Mouse (Mus musculus): ENCODE measurements around the gene Sh3bgrl2. TPM values are rescaled to one million over a fixed set of nuclear protein-coding genes. Genes with fewer than 3 reads are reported as not detected.

The Sh3bgrl2 gene
- polyA plus RNA-seq, 1 experiment from 2014 or later: 10.6 TPM

DNA sequence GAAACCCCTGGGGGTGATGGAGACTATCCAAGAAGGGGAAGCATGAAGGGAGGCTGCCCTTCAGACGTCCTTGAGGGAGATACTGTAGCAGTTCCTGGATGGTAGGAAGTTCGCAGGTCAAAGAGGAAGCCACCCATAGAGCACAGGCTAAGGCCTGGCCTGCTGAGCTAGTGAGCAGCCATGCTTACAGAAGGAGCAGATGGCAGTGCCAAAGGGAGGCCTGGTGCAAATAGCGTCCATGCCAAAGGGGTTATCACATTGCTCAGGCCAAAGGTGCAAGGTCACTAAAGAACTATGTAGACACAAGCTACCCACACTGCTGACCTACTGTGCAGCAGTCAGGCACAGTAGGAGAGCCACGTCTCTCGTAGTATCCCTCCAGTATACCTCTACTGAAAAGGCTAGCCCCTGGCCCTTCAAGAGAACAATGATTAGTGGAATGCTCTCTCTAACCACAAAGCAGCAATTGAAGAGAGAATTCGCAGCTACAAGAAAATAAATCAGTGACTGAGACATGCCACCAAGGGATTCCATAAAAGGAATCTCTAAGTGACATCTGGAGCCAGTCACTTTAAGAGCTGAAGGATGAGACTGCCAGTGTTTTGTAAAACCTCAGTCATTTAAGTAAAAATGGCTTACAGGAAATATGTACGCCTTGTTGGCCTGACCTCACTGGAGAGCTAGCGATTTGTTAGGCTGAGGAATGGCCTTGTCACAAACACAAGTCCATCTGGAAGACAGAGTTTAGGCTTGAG is 57.9 kb downstream of the Sh3bgrl2 start:
- H3K4me2 ChIP-seq (ENCODE audit: low read length): no peak overlapping the region
- WGBS: 36% methylated on average over 8 of the region's 8 CpGs
- H3K9ac ChIP-seq (ENCODE audit: low read depth, low read length): no peak overlapping the region
- H3K36me3 ChIP-seq (ENCODE audit: control insufficient read depth, insufficient read depth, low read length): no peaks in the 10 kb centered on the region
- 0 out of 2 replicates have a peak overlapping the region, but pooled peaks have one; percentile 1 for H3K27ac ChIP-seq (ENCODE audit: low read depth, low read length)
- H3K27me3 ChIP-seq (replicated peaks; ENCODE audit: control insufficient read depth, insufficient read depth, low read length): no peaks in the 10 kb centered on the region
- peaks cover 12% of the 10 kb centered on the region for H3K4me1 ChIP-seq (ENCODE audit: control insufficient read depth, insufficient read depth, low read depth, low read length)
- no peak; the same call in 1 of the 2 replicates for ATAC-seq
- H3K9me3 ChIP-seq (ENCODE audit: control insufficient read depth, low read length): no peaks in the 10 kb centered on the region
- no peak overlapping the region for H3K4me3 ChIP-seq (ENCODE audit: low read length)

DNA sequence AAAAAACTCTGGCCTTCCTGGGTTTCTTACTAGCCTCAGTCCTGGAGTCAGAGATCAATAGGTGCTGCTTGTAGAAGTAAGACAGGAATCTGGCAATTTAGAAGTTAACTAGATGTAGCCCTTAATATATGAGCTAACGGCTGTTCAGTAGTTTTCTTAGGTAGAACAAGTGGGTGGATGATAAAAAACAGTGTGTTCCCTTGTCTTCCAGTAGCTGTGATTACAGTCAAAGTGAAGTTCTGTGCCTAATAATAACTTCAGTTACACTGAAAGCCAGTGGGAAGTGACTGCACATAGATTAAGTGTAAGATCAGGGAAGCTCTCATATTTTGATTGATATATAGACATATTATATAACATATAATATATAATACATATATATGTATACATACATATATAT is 60.0 kb downstream of the Sh3bgrl2 start:
- Histone ChIP-seq H3K4me3 (ENCODE audit: low read length) (no peak overlapping the region), H3K27ac (ENCODE audit: low read depth, low read length) (no peak overlapping the region), H3K4me2 (ENCODE audit: low read length) (no peak overlapping the region), H3K36me3 (ENCODE audit: control insufficient read depth, insufficient read depth, low read length) (no peaks in the 10 kb centered on the region), H3K27me3 (replicated peaks; ENCODE audit: control insufficient read depth, insufficient read depth, low read length) (no peaks in the 10 kb centered on the region), H3K9ac (ENCODE audit: low read depth, low read length) (no peak overlapping the region), H3K4me1 (ENCODE audit: control insufficient read depth, insufficient read depth, low read depth, low read length) (peaks cover 12% of the 10 kb centered on the region), H3K9me3 (ENCODE audit: control insufficient read depth, low read length) (no peaks in the 10 kb centered on the region)
- WGBS: 77% methylated on average over 1 of the region's 1 CpGs
- ATAC-seq: no peak

DNA sequence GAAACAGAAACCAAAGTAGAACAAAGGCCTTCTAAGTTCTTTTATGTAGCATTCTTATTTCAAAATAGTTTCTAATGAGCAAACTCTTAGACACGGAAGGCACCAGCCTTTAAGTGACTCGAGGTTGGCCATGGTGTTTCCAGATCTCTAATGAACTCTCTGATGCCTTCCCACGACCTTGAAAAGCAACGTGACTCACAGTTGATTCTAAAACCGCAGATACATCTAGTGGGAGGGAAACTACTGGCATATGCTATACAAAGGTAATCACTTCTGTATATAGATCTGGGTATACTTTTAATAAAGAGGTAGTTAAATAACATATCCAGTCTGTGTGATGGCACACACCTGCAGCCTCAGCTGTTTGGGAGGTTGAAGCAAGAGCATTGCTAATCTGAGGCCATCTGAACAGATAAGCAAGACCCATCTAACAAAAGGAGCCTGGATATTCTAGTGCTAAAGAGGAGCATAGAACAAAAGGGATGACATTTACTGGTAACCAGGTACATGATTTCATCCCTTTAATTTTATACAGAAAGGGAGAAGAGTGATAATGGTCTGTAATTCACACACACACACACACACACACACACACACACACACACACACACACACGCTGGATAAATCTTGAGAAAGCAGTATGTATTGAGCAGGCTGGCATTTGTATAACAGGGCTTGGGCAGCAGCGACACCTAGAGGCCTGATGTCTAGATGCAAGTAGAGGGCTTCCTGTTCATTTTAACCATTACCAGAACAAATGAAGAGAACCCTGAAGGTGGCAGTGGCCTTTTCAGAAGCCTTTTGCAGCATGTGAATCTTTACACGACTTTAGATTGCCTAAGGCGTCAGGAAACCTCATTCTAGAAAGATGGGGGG is 61.5 kb downstream of the Sh3bgrl2 start:
- H3K4me1 ChIP-seq (ENCODE audit: control insufficient read depth, insufficient read depth, low read depth, low read length): peaks cover 12% of the 10 kb centered on the region
- H3K27ac ChIP-seq (ENCODE audit: low read depth, low read length): no peak overlapping the region; the same call in 1 of the 2 replicates
- no peak overlapping the region for H3K4me2 ChIP-seq (ENCODE audit: low read length)
- H3K36me3 ChIP-seq (ENCODE audit: control insufficient read depth, insufficient read depth, low read length): no peaks in the 10 kb centered on the region
- H3K27me3 ChIP-seq (replicated peaks; ENCODE audit: control insufficient read depth, insufficient read depth, low read length): no peaks in the 10 kb centered on the region
- peak; percentile 85 for ATAC-seq
- no peak overlapping the region; the same call in 1 of the 2 replicates for H3K9ac ChIP-seq (ENCODE audit: low read depth, low read length)
- 38% methylated on average over 9 of the region's 9 CpGs for WGBS
- H3K4me3 ChIP-seq (ENCODE audit: low read length): no peak overlapping the region
- H3K9me3 ChIP-seq (ENCODE audit: control insufficient read depth, low read length): no peaks in the 10 kb centered on the region

DNA sequence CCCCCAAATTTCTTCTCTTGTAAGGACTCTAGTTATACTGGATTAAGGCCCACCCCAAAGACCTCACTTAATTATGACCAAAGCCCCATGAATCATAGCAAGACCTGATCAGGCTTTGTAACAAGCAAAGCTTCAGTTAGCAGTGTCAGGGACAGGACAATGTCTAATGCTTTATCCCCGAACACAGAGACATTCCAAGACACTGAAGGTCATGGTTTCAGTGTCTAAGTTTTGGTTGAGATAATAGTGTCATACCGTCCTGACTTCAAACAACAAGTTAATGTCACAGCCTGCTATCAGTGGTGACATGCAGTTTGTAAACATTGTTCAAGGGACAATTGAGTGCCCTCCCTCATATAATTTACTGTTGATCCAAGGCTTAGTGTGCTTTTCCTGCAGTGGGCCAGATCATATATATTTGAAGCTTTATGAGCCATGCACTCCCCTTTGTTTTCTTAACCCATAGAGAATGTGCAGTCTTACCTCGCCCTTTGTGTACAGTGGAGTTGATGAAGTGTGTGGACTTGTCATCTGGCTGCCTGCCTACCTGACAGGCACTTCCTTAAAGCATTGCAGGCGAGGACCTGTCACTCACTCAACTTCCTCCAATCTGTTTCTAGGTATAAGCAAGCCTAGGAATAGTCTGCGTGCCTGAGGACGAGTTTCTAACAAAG is 67.9 kb downstream of the Sh3bgrl2 start:
- no peak for ATAC-seq
- 60% methylated on average over 6 of the region's 6 CpGs for WGBS

DNA sequence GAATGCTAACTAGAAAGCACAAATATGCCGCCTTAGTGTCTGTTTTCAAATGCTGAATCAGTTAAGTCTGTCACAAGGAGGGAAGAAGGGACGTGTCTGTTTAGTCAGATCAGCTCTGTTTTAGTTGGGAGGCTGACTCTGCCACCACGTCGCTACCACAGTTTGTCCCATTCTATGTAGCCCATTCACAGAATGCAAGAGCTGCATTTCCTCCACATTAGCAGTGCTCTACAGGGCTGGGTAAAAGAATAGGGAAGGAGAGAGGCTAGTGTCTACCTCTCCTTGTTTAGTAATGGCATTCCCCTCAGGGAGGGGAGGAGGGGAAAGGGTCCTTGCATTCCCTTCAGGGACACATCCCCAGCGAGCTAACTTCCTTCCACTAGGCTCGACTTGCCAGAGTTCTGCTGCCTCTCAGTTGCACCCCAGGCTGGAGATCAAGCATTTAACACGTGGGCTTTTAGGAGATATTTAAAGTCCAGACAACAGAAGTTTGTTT is 68.5 kb downstream of the Sh3bgrl2 start:
- H3K9me3 ChIP-seq (ENCODE audit: control insufficient read depth, low read length): no peaks in the 10 kb centered on the region
- H3K4me3 ChIP-seq (ENCODE audit: low read length): no peak overlapping the region
- 44% methylated on average over 7 of the region's 7 CpGs for WGBS
- no peaks in the 10 kb centered on the region for H3K36me3 ChIP-seq (ENCODE audit: control insufficient read depth, insufficient read depth, low read length)
- H3K27me3 ChIP-seq (replicated peaks; ENCODE audit: control insufficient read depth, insufficient read depth, low read length): no peaks in the 10 kb centered on the region
- ATAC-seq: no peak
- H3K9ac ChIP-seq (ENCODE audit: low read depth, low read length): no peak overlapping the region
- H3K4me1 ChIP-seq (ENCODE audit: control insufficient read depth, insufficient read depth, low read depth, low read length): no peaks in the 10 kb centered on the region
- H3K27ac ChIP-seq (ENCODE audit: low read depth, low read length): no peak overlapping the region
- no peak overlapping the region for H3K4me2 ChIP-seq (ENCODE audit: low read length)

More for the DNA sequence above, 67.9 kb downstream of the Sh3bgrl2 start:
- Histone ChIP-seq H3K9ac (ENCODE audit: low read depth, low read length) (no peak overlapping the region), H3K4me2 (ENCODE audit: low read length) (no peak overlapping the region), H3K27me3 (replicated peaks; ENCODE audit: control insufficient read depth, insufficient read depth, low read length) (no peaks in the 10 kb centered on the region), H3K9me3 (ENCODE audit: control insufficient read depth, low read length) (no peaks in the 10 kb centered on the region), H3K4me1 (ENCODE audit: control insufficient read depth, insufficient read depth, low read depth, low read length) (no peaks in the 10 kb centered on the region), H3K36me3 (ENCODE audit: control insufficient read depth, insufficient read depth, low read length) (no peaks in the 10 kb centered on the region), H3K27ac (ENCODE audit: low read depth, low read length) (no peak overlapping the region), H3K4me3 (ENCODE audit: low read length) (no peak overlapping the region)

DNA sequence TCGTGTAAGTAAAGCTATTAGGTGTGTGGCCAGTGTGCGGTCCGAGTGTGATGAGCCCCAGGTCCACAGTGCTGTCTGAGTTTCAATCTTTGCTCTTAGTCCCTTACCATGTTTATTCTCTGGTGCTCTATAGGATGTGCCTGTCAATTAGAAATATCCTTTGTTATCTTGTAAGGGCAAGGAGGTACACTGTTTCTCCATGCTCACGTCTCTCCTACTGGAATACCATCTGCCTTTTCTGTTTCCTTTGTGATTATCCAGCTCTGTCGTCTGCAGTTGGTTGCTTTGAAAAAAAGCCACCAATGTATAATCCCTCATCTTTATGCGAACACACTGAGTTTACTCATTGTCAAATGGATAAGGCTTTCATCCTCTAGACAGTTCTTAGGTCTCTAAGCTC is 75.3 kb downstream of the Sh3bgrl2 start:
- no peaks in the 10 kb centered on the region for H3K27me3 ChIP-seq (replicated peaks; ENCODE audit: control insufficient read depth, insufficient read depth, low read length)
- no peaks in the 10 kb centered on the region for H3K36me3 ChIP-seq (ENCODE audit: control insufficient read depth, insufficient read depth, low read length)
- H3K9ac ChIP-seq (ENCODE audit: low read depth, low read length): no peak overlapping the region
- no peak overlapping the region for H3K4me2 ChIP-seq (ENCODE audit: low read length)
- no peak overlapping the region for H3K27ac ChIP-seq (ENCODE audit: low read depth, low read length)
- no peaks in the 10 kb centered on the region for H3K9me3 ChIP-seq (ENCODE audit: control insufficient read depth, low read length)
- ATAC-seq: no peak
- H3K4me3 ChIP-seq (ENCODE audit: low read length): no peak overlapping the region
- WGBS: 71% methylated on average over 6 of the region's 6 CpGs
- no peaks in the 10 kb centered on the region for H3K4me1 ChIP-seq (ENCODE audit: control insufficient read depth, insufficient read depth, low read depth, low read length)

DNA sequence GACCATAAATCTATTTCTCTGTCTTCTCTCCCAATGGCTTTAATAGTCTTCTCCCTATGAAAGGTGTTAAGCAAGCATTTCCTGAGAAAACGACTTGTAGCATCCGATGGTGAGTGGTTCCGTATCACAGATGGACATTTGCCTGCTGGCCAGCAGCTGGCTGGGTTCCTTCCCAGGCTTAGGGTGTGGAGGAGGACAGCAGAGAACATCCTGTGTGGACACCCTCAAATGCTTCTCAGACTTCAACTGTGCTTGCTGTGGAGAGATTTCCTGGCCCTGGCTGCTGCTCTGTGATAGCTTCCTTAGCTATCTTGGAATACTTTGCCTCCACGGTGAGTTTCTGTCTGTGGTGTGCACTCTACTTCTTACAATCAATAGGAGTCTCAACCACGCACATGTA is 76.1 kb downstream of the Sh3bgrl2 start:
- peaks cover 5% of the 10 kb centered on the region for H3K4me1 ChIP-seq (ENCODE audit: control insufficient read depth, insufficient read depth, low read depth, low read length)
- H3K27ac ChIP-seq (ENCODE audit: low read depth, low read length): no peak overlapping the region
- no peak overlapping the region for H3K9ac ChIP-seq (ENCODE audit: low read depth, low read length)
- no peak for ATAC-seq
- no peaks in the 10 kb centered on the region for H3K27me3 ChIP-seq (replicated peaks; ENCODE audit: control insufficient read depth, insufficient read depth, low read length)
- H3K4me2 ChIP-seq (ENCODE audit: low read length): no peak overlapping the region
- H3K9me3 ChIP-seq (ENCODE audit: control insufficient read depth, low read length): no peaks in the 10 kb centered on the region
- no peak overlapping the region for H3K4me3 ChIP-seq (ENCODE audit: low read length)
- no peaks in the 10 kb centered on the region for H3K36me3 ChIP-seq (ENCODE audit: control insufficient read depth, insufficient read depth, low read length)
- WGBS: 79% methylated on average over 5 of the region's 5 CpGs

DNA sequence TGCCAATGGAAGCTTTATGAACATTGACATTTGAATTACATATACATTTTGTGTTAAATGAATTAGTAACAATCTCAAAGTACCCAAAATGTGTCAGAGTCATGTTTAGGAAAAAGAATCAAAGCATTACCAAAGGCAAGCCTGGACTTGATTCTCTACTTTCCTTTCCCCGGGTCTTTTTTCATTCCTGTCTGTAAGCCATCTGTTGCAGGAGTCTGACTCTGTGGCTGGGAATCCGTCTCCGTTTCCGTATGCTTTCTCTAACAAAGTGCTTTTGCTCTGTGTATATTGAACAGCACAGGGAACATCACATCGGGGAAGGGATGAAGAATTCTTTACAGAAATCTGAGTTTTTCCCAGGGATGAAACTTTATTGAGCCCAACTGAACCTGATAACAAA is 77.0 kb downstream of the Sh3bgrl2 start:
- no peaks in the 10 kb centered on the region for H3K27me3 ChIP-seq (replicated peaks; ENCODE audit: control insufficient read depth, insufficient read depth, low read length)
- H3K9ac ChIP-seq (ENCODE audit: low read depth, low read length): no peak overlapping the region
- no peak overlapping the region for H3K27ac ChIP-seq (ENCODE audit: low read depth, low read length)
- ATAC-seq: no peak
- H3K4me1 ChIP-seq (ENCODE audit: control insufficient read depth, insufficient read depth, low read depth, low read length): peaks cover 7% of the 10 kb centered on the region
- 80% methylated on average over 5 of the region's 5 CpGs for WGBS
- no peaks in the 10 kb centered on the region for H3K36me3 ChIP-seq (ENCODE audit: control insufficient read depth, insufficient read depth, low read length)
- H3K9me3 ChIP-seq (ENCODE audit: control insufficient read depth, low read length): no peaks in the 10 kb centered on the region
- no peak overlapping the region for H3K4me2 ChIP-seq (ENCODE audit: low read length)
- H3K4me3 ChIP-seq (ENCODE audit: low read length): no peak overlapping the region
